Mouse (Mus musculus) lung, postnatal 14 days (tissue): ENCODE measurements around the gene E2f4.
A peak's percentile ranks its signal among the peaks of the same experiment; 100 is the strongest.

Experiments used
- DNase-seq: peaks from one replicate; pipeline ENCODE4 v3.0.0; 2021

Gene E2f4

GRCm38 (mm10) chr8:105297511-105298192 is at the start of gene E2f4:
E2f4 (plus strand) TSS chr8:105297663.
- peak; percentile 94 for DNase-seq

GRCm38 (mm10) chr8:105251954-105252353 is 45.5 kb upstream of the E2f4 start:
- DNase-seq, result no peak

- DNase-seq, result no peak
Measured at GRCm38 (mm10) chr8:105252680-105253537, 44.6 kb upstream of the E2f4 start.

- DNase-seq, result no peak
Measured at GRCm38 (mm10) chr8:105253766-105254151, 43.7 kb upstream of the E2f4 start.

- peak; percentile 94 for DNase-seq
Measured at GRCm38 (mm10) chr8:105254152-105254965, 43.1 kb upstream of the E2f4 start.

GRCm38 (mm10) chr8:105254966-105255350 is 42.5 kb upstream of the E2f4 start, which contains the start of gene B3gnt9:
B3gnt9 (minus strand) TSS chr8:105255153.
- peak; percentile 70 for DNase-seq

GRCm38 (mm10) chr8:105257318-105258114 is 39.9 kb upstream of the E2f4 start:
- DNase-seq, result no peak

GRCm38 (mm10) chr8:105258911-105259720 is 38.3 kb upstream of the E2f4 start:
- DNase-seq, result no peak

GRCm38 (mm10) chr8:105259721-105260320 is 37.6 kb upstream of the E2f4 start:
- peak; percentile 85 for DNase-seq

- no peak for DNase-seq
Measured at GRCm38 (mm10) chr8:105260371-105261099, 36.9 kb upstream of the E2f4 start.

GRCm38 (mm10) chr8:105261326-105261980 is 36.0 kb upstream of the E2f4 start:
- no peak for DNase-seq

- no peak for DNase-seq
Measured at GRCm38 (mm10) chr8:105263244-105263912, 34.1 kb upstream of the E2f4 start.

- peak; percentile 80 for DNase-seq
Measured at GRCm38 (mm10) chr8:105264024-105264982, 33.2 kb upstream of the E2f4 start, which contains the start of the genes Tradd and Fbxl8. Tradd (minus strand) TSS chr8:105264609. Fbxl8 (plus strand) TSS chr8:105264648.

- DNase-seq, result no peak
Measured at GRCm38 (mm10) chr8:105265128-105265527, 32.3 kb upstream of the E2f4 start.

GRCm38 (mm10) chr8:105266775-105267174 is 30.7 kb upstream of the E2f4 start:
- DNase-seq, result no peak

- DNase-seq, result no peak
Measured at GRCm38 (mm10) chr8:105268342-105269074, 29.0 kb upstream of the E2f4 start.

- DNase-seq, result peak; percentile 58
Measured at GRCm38 (mm10) chr8:105269075-105269458, 28.4 kb upstream of the E2f4 start.
